13 mouse cellular contexts compared by ENCODE assay signal in the genomic region with DNA sequence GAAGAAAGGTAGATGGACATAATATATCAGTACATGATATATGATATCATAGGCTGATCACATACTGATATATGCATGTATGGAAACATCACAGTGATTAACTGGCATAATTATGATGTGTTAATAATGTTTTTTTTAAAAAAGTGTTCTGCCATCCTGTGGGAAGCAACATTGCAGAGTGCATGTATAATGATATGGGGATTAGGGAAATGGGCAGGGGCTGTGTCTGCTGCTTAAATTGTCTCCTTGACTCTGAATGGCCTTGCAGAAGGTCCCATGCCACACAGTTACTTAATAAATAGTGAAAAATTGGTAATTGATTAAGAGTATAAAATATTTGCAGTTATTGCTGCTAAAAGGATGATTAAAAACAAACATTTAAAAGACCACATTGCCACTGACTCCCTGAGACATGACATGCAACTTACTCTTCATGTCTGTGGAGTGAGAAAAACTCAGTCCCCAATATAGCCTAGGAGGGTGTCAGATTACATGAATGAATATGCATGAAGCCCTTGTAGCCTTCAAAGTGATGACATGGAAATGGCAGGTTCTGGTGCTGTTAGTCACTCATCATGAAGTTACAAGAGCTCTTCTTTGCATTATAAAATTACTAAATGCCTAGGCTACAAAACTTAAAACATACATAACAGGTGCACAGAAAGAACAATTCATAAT.
"Had no signal": no experiment of that assay in that cellular context is flagged by ENCODE, and none has a peak within 500 bp of the region (broad histone marks: within the 10 kb centered on the region; RNA-seq: fewer than 3 reads in every experiment).

No protein-coding gene starts in this region.

- H3K27ac ChIP-seq: kidney, postnatal 0 days; limb, embryonic 13.5 days; liver, embryonic 15.5 days; stomach, embryonic 15.5 days had no signal

- ATAC-seq: lung, postnatal 0 days; midbrain, embryonic 16.5 days had no signal

- H3K27me3 ChIP-seq: limb, embryonic 13.5 days; liver, embryonic 15.5 days; stomach, embryonic 15.5 days had no signal

- H3K9me3 ChIP-seq: limb, embryonic 13.5 days; liver, embryonic 15.5 days; stomach, embryonic 15.5 days had no signal

- H3K4me3 ChIP-seq: limb, embryonic 13.5 days; liver, embryonic 15.5 days; stomach, embryonic 15.5 days had no signal

- H3K9ac ChIP-seq: limb, embryonic 13.5 days; liver, embryonic 15.5 days; stomach, embryonic 15.5 days had no signal

- H3K4me2 ChIP-seq: limb, embryonic 13.5 days; liver, embryonic 15.5 days; stomach, embryonic 15.5 days had no signal

- H3K4me1 ChIP-seq: limb, embryonic 13.5 days; liver, embryonic 15.5 days; stomach, embryonic 15.5 days had no signal

- H3K36me3 ChIP-seq: limb, embryonic 13.5 days; liver, embryonic 15.5 days; stomach, embryonic 15.5 days had no signal

- DNase-seq: kidney, postnatal 36 days; left cerebral cortex, postnatal 4 days; lung, adult 2 months; lung, postnatal 36 days; right cerebral cortex, postnatal 14 days; thymus, adult 2 months; thymus, postnatal 25 days had no signal
